Mouse (Mus musculus) layer of hippocampus, postnatal 36 days (tissue): ENCODE results near the gene Foxc2. TPM values are rescaled to one million over a fixed set of nuclear protein-coding genes. Genes with fewer than 3 reads are reported as not detected.

Experiments used
- DNase-seq, 2 experiments: peaks; one replicate each; pipeline ENCODE4 v3.0.0; 2022
- microRNA-seq, 2 experiments: library from miRNA; unstranded; fragments of <30 nt; microRNA quantifications; one replicate each; pipeline ENCODE4 v1.2.0; 2021
- total RNA-seq, 2 experiments: library from RNA; stranded (reverse); gene quantifications; 2 replicates each; pipeline ENCODE4 v1.2.3; 2021

Foxc2 gene
- total RNA-seq, 2 experiments from 2014 or later = 0.20 to 1.1 TPM

DNA sequence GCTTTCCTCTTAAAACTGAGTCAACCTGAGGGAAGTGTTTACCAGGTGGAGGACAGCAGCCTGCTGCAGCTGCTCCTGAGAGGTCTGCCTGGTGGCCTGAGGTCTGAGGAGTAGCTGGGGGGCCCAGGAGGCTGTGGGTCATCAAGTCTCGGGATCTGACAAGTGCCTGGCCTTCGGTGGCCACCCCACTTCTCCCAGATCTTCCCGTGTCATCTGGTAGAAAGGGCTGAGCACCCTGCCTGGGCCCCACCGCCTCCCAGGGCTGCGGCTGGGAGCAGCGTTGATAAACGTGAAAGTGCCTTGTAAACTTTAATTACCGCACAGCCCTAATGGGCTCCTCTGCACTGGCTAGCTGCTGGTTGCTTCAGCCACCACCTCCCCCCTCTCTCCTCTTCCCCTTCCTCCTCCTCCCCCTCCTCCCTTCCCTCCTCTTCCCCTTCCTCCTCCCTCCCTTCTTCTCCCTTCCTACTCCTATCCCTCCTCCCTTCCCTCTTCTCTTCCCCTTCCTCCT, 32.7 kb downstream of the Foxc2 start:
- DNase-seq = no peak

DNA sequence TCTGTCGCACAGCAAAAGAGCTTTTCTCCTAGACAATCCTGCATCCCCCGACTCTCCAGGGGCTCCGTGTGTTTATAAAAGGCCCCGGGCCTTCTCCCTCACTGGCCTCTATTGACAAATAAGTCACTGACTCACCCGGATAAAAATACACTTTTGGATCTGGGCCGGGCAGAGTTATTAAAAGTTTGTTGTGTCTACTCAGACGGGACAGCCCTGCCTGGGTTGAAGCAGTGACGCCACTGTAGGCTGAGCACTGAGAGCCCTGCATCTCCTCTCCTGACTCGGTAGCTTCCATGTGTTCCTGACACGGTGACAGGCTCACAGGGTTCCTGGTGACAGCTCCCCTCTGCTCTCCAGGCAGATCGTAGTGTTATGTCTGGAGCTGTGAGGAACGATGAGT, 36.4 kb downstream of the Foxc2 start:
- no peak for DNase-seq

DNA sequence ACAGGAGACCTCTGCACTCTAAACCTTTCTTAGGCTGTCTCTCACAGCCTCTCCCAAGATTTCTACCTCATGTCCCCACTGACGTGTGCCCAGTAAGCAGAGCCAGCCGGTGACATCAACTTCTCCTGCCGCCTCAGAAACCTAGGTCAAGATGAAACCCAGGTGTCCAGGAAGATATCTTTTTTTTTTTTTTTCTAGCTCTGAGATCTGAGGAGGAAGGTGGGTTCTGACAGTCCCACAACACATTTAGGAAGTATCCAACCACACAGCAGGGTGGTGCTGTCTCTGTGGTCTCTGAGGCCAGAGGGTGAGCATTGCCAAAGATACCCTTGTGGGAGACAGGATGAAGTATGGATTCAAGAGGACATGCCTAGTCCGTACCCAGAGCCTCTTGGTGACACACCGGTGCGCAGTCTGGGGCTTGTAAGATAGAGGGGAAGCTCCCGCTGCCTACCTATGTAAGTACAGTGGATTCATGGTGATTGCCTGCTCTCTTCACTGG, 41.1 kb downstream of the Foxc2 start:
- DNase-seq = no peak

DNA sequence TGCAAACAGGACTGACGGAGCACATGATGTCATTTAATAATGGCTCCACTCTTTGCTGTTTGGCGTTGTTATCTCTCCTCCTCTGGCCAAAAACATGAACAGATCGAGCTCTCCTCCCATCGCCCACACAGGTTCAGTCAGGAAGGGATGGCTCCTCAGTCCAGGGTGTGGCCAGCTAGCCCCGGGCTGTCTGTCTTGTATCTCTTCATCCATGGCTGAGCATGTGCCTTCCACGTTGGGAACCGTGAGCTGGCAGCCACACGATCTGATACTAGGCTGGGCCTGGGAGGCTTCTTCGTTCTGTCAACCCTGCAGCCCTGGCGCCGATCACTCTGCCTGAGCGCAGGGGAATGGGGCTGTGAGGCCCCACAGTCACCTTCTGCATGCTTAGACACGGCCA, 42.8 kb downstream of the Foxc2 start:
- no peak for DNase-seq

DNA sequence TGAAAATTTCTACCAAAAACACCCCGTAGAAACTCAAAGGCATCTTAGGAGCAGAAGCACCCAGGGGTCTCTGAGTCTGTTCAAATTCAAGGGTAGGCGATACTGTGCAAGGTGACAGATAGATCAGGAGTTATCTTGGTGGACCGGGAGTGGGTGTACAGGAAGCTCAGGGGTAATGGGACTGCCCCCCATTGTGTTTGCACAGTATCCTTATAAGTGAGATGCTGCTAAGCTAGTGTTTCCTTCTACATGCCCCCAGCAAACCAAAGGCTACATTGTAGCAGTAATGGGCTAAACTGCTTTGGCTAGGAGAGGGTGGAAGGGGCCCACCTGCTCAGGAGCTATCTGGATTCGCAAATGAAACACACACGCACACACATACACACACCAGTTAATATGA, 45.5 kb downstream of the Foxc2 start:
- DNase-seq = no peak

DNA sequence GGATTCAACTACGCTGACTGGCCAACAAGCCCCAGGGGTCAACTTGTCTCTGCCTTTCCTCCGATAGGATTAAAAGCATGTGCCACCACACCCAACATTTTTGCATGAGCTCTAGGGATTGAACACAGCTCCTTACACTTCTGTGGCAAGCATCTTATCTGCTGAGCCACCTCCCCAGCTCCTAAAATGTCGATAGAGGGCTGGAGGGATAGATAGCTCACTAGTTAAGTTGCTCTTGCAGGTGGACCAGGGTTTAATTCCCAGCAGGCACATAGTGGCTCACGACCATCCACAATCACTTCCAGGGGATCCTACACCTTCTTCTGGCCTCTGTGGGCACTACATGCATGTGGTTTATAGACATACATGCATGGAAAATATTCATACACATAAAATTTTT, 46.4 kb downstream of the Foxc2 start:
- no peak for DNase-seq

DNA sequence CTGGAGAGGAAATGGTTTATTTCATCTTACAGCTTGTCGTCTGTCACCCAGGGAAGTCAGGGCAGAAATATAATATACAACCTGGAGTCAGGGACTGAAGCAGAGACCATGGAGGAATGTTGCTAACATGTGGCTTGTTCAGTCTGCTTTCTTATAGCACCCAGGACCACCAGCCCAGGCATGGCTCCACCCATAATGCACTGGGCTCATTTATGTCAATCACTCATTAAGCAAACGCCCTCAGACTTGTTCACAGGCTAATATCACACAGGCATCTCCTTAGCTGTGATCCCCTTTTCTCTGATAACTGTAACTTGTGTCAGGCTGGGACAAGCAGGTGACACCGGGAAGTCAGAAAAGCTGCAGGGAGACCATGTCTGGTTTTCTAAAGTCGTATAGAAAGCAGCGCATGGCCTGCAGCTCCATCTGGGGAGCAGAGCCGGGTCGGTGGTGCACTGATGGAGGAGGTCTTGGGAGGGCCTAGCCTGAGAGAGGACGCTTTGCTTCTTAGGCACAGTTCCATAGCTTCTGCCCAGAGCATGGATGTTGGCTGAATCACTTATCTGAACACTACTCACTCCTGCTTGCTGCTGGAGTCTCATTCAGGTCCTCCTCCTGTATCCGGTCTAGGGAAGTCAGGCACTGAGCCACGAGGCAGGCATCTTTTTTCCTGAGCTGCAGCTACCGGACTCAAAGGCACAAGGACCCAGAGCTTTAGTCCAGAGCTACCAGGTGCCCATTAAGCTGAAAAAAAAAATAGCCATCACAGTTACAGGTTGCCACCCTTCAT, 47.1 kb downstream of the Foxc2 start:
- no peak for DNase-seq

DNA sequence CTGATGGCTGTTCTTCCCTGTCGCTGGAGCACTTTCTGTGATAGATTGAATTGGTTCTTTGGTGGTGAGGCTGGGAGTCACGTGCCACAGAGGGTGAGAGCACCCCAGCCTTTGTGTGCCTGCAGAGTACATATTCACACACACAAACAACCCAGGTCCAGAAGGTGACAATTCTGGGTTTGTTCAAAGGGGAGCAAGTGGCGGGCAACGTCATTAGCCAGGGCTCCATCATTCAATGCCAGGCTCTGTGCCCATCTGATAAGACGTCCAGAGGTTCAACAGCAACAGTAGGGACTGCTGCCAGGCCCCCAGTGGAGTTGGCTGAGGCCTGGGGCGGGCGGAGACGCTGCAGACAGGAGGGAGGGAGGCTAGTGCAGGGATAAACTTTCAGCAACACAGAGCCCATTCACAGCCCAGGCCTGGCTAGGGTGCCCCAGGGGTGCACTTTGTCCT, 48.1 kb downstream of the Foxc2 start:
- DNase-seq = no peak

DNA sequence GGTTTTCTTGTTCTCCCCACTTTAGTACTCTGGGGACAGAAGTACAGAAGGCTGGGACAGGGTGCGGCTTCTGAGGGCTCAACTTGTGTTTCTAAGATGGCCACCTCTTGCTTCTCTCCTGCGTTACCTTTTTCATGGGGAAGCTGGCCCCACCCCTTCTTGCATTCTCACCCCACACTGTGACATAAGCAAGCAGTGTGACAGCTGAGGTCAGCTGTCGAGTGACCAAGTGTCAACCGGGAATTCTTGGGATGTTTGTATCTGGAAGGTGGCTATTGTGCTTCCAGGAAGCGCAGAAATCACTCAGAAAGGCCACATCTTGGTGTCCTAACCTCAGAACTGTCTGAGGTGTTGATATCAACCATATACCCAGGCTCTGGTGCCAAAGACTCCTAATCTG, 52.1 kb downstream of the Foxc2 start:
- DNase-seq = no peak

Small RNA genes within 50 kb of the gene (microRNA-seq; reads per million reads assigned to microRNA genes)
- 0 reads per million in 2 experiments for gene Gm27530

Other genes with a start within 250 kb of the Foxc2 start
- gene Foxf1, start 31.8 kb upstream of the Foxc2 start, total RNA-seq = under 1 TPM; 0.50 to 0.66 TPM
- 10 to 100 TPM; 31.8 to 36.9 TPM for gene Mthfsd, start 7.8 kb upstream of the Foxc2 start, total RNA-seq
- not detected for gene Foxl1, start 11.8 kb downstream of the Foxc2 start, total RNA-seq